Mouse (Mus musculus): ENCODE results near the gene Spam1. TPM values are rescaled to one million over a fixed set of nuclear protein-coding genes. Genes with fewer than 3 reads are reported as not detected.
A peak's percentile ranks its signal among the peaks of the same experiment; 100 is the strongest.

Spam1 gene
- polyA plus RNA-seq (2021): not detected

GRCm38 (mm10) chr6:24790888-24791287 lies at the start of gene Spam1:
Gene Spam1 (plus strand): TSS chr6:24791188.
- no peak for TF ChIP-seq CTCF (IDR thresholded peaks at IDR 0.05)
- CTCF ChIA-PET: no interaction called here
- in situ Hi-C loops (cut with MboI; ENCODE audit: low pct_unique_long_range_greater_than_20kb): no loop called here
- POLR2A ChIA-PET: no interaction called here
- ATAC-seq: no peak
- no peak for DNase-seq (ENCODE audit: low read depth, low spot score)
- H3K27me3 ChIP-seq: peaks cover 8% of the 10 kb centered on the region

GRCm38 (mm10) chr6:24748029-24748428 lies 43.0 kb upstream of the Spam1 start, which contains the start of gene Hyal4:
Gene Hyal4 (plus strand): TSS chr6:24748329.
- in situ Hi-C loops (cut with MboI; ENCODE audit: low pct_unique_long_range_greater_than_20kb): no loop called here
- DNase-seq (ENCODE audit: low read depth, low spot score) (no peak), ATAC-seq (no peak)
- no peak for TF ChIP-seq CTCF (IDR thresholded peaks at IDR 0.05)
- ChIA-PET POLR2A (no interaction called here), CTCF (interaction anchor here (0.9 kb wide), 1 partner anchor 17 kb away, joined by 3 read pairs; no protein-coding TSS in a partner anchor)
- peaks cover 51% of the 10 kb centered on the region for H3K27me3 ChIP-seq

- ChIA-PET POLR2A (no interaction called here), CTCF (no interaction called here)
- ATAC-seq: no peak
- TF ChIP-seq CTCF (IDR thresholded peaks at IDR 0.05): no peak
- DNase-seq (ENCODE audit: low read depth, low spot score): no peak
- in situ Hi-C loops (cut with MboI; ENCODE audit: low pct_unique_long_range_greater_than_20kb): no loop called here
- H3K27me3 ChIP-seq: peaks cover 20% of the 10 kb centered on the region
Measured at GRCm38 (mm10) chr6:24759281-24759680, 31.7 kb upstream of the Spam1 start.

GRCm38 (mm10) chr6:24766261-24766660 lies 24.7 kb upstream of the Spam1 start:
- peaks cover 38% of the 10 kb centered on the region for H3K27me3 ChIP-seq
- ChIA-PET POLR2A (no interaction called here), CTCF (interaction anchor here (1.3 kb wide), 1 partner anchor 11 kb away, joined by 3 read pairs; no protein-coding TSS in a partner anchor)
- in situ Hi-C loops (cut with MboI; ENCODE audit: low pct_unique_long_range_greater_than_20kb): no loop called here
- no peak for TF ChIP-seq CTCF (IDR thresholded peaks at IDR 0.05)
- no peak for ATAC-seq
- DNase-seq (ENCODE audit: low read depth, low spot score): no peak

- CTCF ChIA-PET: no interaction called here
- POLR2A ChIA-PET: no interaction called here
- no peak for ATAC-seq
Measured at GRCm38 (mm10) chr6:24779182-24779581, 11.8 kb upstream of the Spam1 start.

GRCm38 (mm10) chr6:24822070-24822469 lies 31.1 kb downstream of the Spam1 start:
- no peak for ATAC-seq
- DNase-seq (ENCODE audit: low read depth, low spot score): no peak
- ChIA-PET CTCF (no interaction called here), POLR2A (no interaction called here)
- peak; percentile 27 for TF ChIP-seq CTCF (IDR thresholded peaks at IDR 0.05)
- in situ Hi-C loops (cut with MboI; ENCODE audit: low pct_unique_long_range_greater_than_20kb): no loop called here
- H3K27me3 ChIP-seq: no peaks in the 10 kb centered on the region

More at GRCm38 (mm10) chr6:24779182-24779581, 11.8 kb upstream of the Spam1 start:
- no peak for TF ChIP-seq CTCF (IDR thresholded peaks at IDR 0.05)
- DNase-seq (ENCODE audit: low read depth, low spot score): no peak
- in situ Hi-C loops (cut with MboI; ENCODE audit: low pct_unique_long_range_greater_than_20kb): no loop called here
- peaks cover 4% of the 10 kb centered on the region for H3K27me3 ChIP-seq

Other genes starting within 250 kb of the Spam1 start
- not detected for gene Lmod2, start 193.4 kb upstream of the Spam1 start, polyA plus RNA-seq (2021)
- gene Wasl, start 126.2 kb upstream of the Spam1 start, polyA plus RNA-seq (2021): 61.1 TPM
- not detected for gene Hyal6, start 57.9 kb upstream of the Spam1 start, polyA plus RNA-seq (2021)
- not detected for gene Hyal4, start 42.9 kb upstream of the Spam1 start, polyA plus RNA-seq (2021)
- not detected for gene Hyal5, start 66.8 kb downstream of the Spam1 start, polyA plus RNA-seq (2021)
- gene Tmem229a, start 165.1 kb downstream of the Spam1 start, polyA plus RNA-seq (2021): not detected